Mouse (Mus musculus): ENCODE data around the gene Hdac11. TPM values are rescaled to one million over a fixed set of nuclear protein-coding genes. Genes with fewer than 3 reads are reported as not detected.
"Not testable (repeated sequence)": the region's sequence is repeated elsewhere in the genome, so short reads cannot be mapped to it uniquely, and the experiment has no call there.

Hdac11 gene
- polyA plus RNA-seq, 1 experiment from 2014 or later: 30.6 TPM

GRCm38 (mm10) chr6:91192851-91193545 is 36.5 kb downstream of the Hdac11 start:
- Histone ChIP-seq H3K36me3 (no peaks in the 10 kb centered on the region), H3K9me3 (no peaks in the 10 kb centered on the region), H3K4me1 (replicated peaks) (no peaks in the 10 kb centered on the region), H3K4me2 (no peak overlapping the region), H3K9ac (no peak overlapping the region), H3K27me3 (no peaks in the 10 kb centered on the region), H3K4me3 (no peak overlapping the region), H3K27ac (replicated peaks) (no peak overlapping the region)
- WGBS: 94% methylated on average over 1 of the region's 1 CpGs
- no peak for ATAC-seq (ENCODE audit: low read depth)

- peak; percentile 44; the same call in 1 of the 2 replicates for ATAC-seq (ENCODE audit: low read depth)
- Histone ChIP-seq H3K9me3 (no peaks in the 10 kb centered on the region), H3K4me3 (no peak overlapping the region), H3K27ac (replicated peaks) (peak overlapping the region; percentile 54), H3K9ac (no peak overlapping the region), H3K4me1 (replicated peaks) (peaks cover 38% of the 10 kb centered on the region), H3K4me2 (no peak overlapping the region), H3K36me3 (no peaks in the 10 kb centered on the region), H3K27me3 (no peaks in the 10 kb centered on the region)
- 65% methylated on average over 2 of the region's 2 CpGs for WGBS
These were observed 42.0 kb downstream of the Hdac11 start for GRCm38 (mm10) chr6:91198456-91198855.

- WGBS: 25% methylated on average over 8 of the region's 8 CpGs
These were observed 44.1 kb downstream of the Hdac11 start for GRCm38 (mm10) chr6:91200429-91201188.

GRCm38 (mm10) chr6:91201881-91202341 is 45.4 kb downstream of the Hdac11 start:
- 0 out of 2 replicates have a peak overlapping the region, but pooled peaks have one; percentile 39 for H3K27ac ChIP-seq (replicated peaks)
- H3K27me3 ChIP-seq: no peaks in the 10 kb centered on the region
- no peak overlapping the region for H3K4me3 ChIP-seq
- 78% methylated on average over 8 of the region's 8 CpGs for WGBS
- no peak for ATAC-seq (ENCODE audit: low read depth)
- no peak overlapping the region for H3K9ac ChIP-seq
- H3K9me3 ChIP-seq: no peaks in the 10 kb centered on the region
- peaks cover 38% of the 10 kb centered on the region for H3K4me1 ChIP-seq (replicated peaks)
- H3K36me3 ChIP-seq: no peaks in the 10 kb centered on the region
- H3K4me2 ChIP-seq: no peak overlapping the region

More at GRCm38 (mm10) chr6:91200429-91201188, 44.1 kb downstream of the Hdac11 start:
- ATAC-seq (ENCODE audit: low read depth): peak; percentile 75
- H3K4me2 ChIP-seq: no peak overlapping the region
- 0 out of 2 replicates have a peak overlapping the region, but pooled peaks have one; percentile 8 for H3K9ac ChIP-seq
- H3K27me3 ChIP-seq: no peaks in the 10 kb centered on the region
- H3K27ac ChIP-seq (replicated peaks): peak overlapping the region; percentile 46
- no peak overlapping the region for H3K4me3 ChIP-seq
- no peaks in the 10 kb centered on the region for H3K36me3 ChIP-seq
- H3K4me1 ChIP-seq (replicated peaks): peaks cover 38% of the 10 kb centered on the region
- H3K9me3 ChIP-seq: no peaks in the 10 kb centered on the region

- WGBS: 79% methylated on average over 4 of the region's 4 CpGs
- no peak for ATAC-seq (ENCODE audit: low read depth)
- no peak overlapping the region for H3K27ac ChIP-seq (replicated peaks)
These were observed 46.1 kb downstream of the Hdac11 start for GRCm38 (mm10) chr6:91202571-91202970.

GRCm38 (mm10) chr6:91205346-91205745 is 48.9 kb downstream of the Hdac11 start:
- WGBS: 73% methylated on average over 3 of the region's 3 CpGs

More at GRCm38 (mm10) chr6:91202571-91202970, 46.1 kb downstream of the Hdac11 start:
- Histone ChIP-seq H3K9me3 (no peaks in the 10 kb centered on the region), H3K4me2 (no peak overlapping the region), H3K4me1 (replicated peaks) (peaks cover 38% of the 10 kb centered on the region), H3K4me3 (no peak overlapping the region), H3K9ac (no peak overlapping the region), H3K36me3 (no peaks in the 10 kb centered on the region), H3K27me3 (no peaks in the 10 kb centered on the region)

GRCm38 (mm10) chr6:91205791-91206190 is 49.3 kb downstream of the Hdac11 start:
- no peak for ATAC-seq (ENCODE audit: low read depth)
- H3K27me3 ChIP-seq: no peaks in the 10 kb centered on the region
- no peaks in the 10 kb centered on the region for H3K9me3 ChIP-seq
- H3K36me3 ChIP-seq: no peaks in the 10 kb centered on the region
- 85% methylated on average over 5 of the region's 5 CpGs for WGBS
- H3K9ac ChIP-seq: no peak overlapping the region
- H3K4me2 ChIP-seq: no peak overlapping the region
- H3K27ac ChIP-seq (replicated peaks): no peak overlapping the region
- peaks cover 22% of the 10 kb centered on the region for H3K4me1 ChIP-seq (replicated peaks)
- no peak overlapping the region for H3K4me3 ChIP-seq

More at GRCm38 (mm10) chr6:91205346-91205745, 48.9 kb downstream of the Hdac11 start:
- Histone ChIP-seq H3K9me3 (no peaks in the 10 kb centered on the region), H3K27me3 (no peaks in the 10 kb centered on the region), H3K4me1 (replicated peaks) (peaks cover 27% of the 10 kb centered on the region), H3K4me3 (no peak overlapping the region), H3K9ac (no peak overlapping the region), H3K36me3 (no peaks in the 10 kb centered on the region), H3K27ac (replicated peaks) (no peak overlapping the region), H3K4me2 (no peak overlapping the region)
- no peak for ATAC-seq (ENCODE audit: low read depth)

GRCm38 (mm10) chr6:91207491-91207890 is 51.0 kb downstream of the Hdac11 start:
- Histone ChIP-seq H3K9ac (no peak overlapping the region), H3K36me3 (no peaks in the 10 kb centered on the region), H3K4me2 (no peak overlapping the region), H3K4me3 (no peak overlapping the region), H3K27ac (replicated peaks) (no peak overlapping the region), H3K4me1 (replicated peaks) (peaks cover 11% of the 10 kb centered on the region), H3K9me3 (no peaks in the 10 kb centered on the region), H3K27me3 (peaks cover 11% of the 10 kb centered on the region; the same call in 1 of the 2 replicates)
- WGBS: 49% methylated on average over 3 of the region's 3 CpGs
- no peak for ATAC-seq (ENCODE audit: low read depth)

GRCm38 (mm10) chr6:91209780-91210179 is 53.3 kb downstream of the Hdac11 start:
- H3K36me3 ChIP-seq: no peaks in the 10 kb centered on the region
- peaks cover 34% of the 10 kb centered on the region for H3K27me3 ChIP-seq
- peaks cover 20% of the 10 kb centered on the region for H3K4me1 ChIP-seq (replicated peaks)
- WGBS: 2% methylated on average over 2 of the region's 2 CpGs
- ATAC-seq (ENCODE audit: low read depth): peak; percentile 34; the same call in 1 of the 2 replicates
- no peak overlapping the region for H3K9ac ChIP-seq
- no peaks in the 10 kb centered on the region for H3K9me3 ChIP-seq
- no peak overlapping the region for H3K4me2 ChIP-seq
- H3K4me3 ChIP-seq: no peak overlapping the region
- H3K27ac ChIP-seq (replicated peaks): no peak overlapping the region

GRCm38 (mm10) chr6:91210852-91211251 is 54.4 kb downstream of the Hdac11 start:
- WGBS: 73% methylated on average over 3 of the region's 3 CpGs
- H3K27me3 ChIP-seq: peaks cover 35% of the 10 kb centered on the region
- no peak for ATAC-seq (ENCODE audit: low read depth)
- H3K9ac ChIP-seq: no peak overlapping the region
- H3K4me2 ChIP-seq: no peak overlapping the region
- no peak overlapping the region for H3K4me3 ChIP-seq
- no peak overlapping the region for H3K27ac ChIP-seq (replicated peaks)
- peaks cover 25% of the 10 kb centered on the region for H3K4me1 ChIP-seq (replicated peaks)
- H3K36me3 ChIP-seq: no peaks in the 10 kb centered on the region
- no peaks in the 10 kb centered on the region for H3K9me3 ChIP-seq

GRCm38 (mm10) chr6:91212155-91212554 is 55.7 kb downstream of the Hdac11 start, which contains the start of gene Fbln2:
Fbln2 (plus strand) TSS chr6:91212455.
- H3K36me3 ChIP-seq; ATAC-seq (ENCODE audit: low read depth); H3K9me3 ChIP-seq; H3K27ac ChIP-seq (replicated peaks): not testable (repeated sequence)
- H3K9ac ChIP-seq: peak within 1 kb of the TSS; percentile 66
- H3K27me3 ChIP-seq: peaks cover 35% of the 10 kb centered on the region
- peak within 1 kb of the TSS; percentile 58 for H3K4me2 ChIP-seq
- peak within 1 kb of the TSS; percentile 36 for H3K4me3 ChIP-seq
- peaks cover 25% of the 10 kb centered on the region for H3K4me1 ChIP-seq (replicated peaks)

- H3K9ac ChIP-seq: peak overlapping the region; percentile 66
- H3K36me3 ChIP-seq: no peaks in the 10 kb centered on the region
- peak; percentile 51 for ATAC-seq (ENCODE audit: low read depth)
- no peak overlapping the region for H3K27ac ChIP-seq (replicated peaks)
- H3K4me2 ChIP-seq: peak overlapping the region; percentile 58
- 2% methylated on average over 29 of the region's 29 CpGs for WGBS
- peaks cover 25% of the 10 kb centered on the region for H3K4me1 ChIP-seq (replicated peaks)
- H3K9me3 ChIP-seq: no peaks in the 10 kb centered on the region
- H3K4me3 ChIP-seq: peak overlapping the region; percentile 36
- H3K27me3 ChIP-seq: peaks cover 35% of the 10 kb centered on the region
These were observed 56.1 kb downstream of the Hdac11 start for GRCm38 (mm10) chr6:91212571-91212970.
